Mouse (Mus musculus): Measurements from ENCODE around the gene Slc23a2. TPM values are rescaled to one million over a fixed set of nuclear protein-coding genes. Genes with fewer than 3 reads are reported as not detected.

The Slc23a2 gene
- polyA plus RNA-seq, 1 experiment from 2014 or later, result 9.7 TPM

- no peaks in the 10 kb centered on the region for H3K9me3 ChIP-seq (ENCODE audit: control insufficient read depth, low read length)
- DNase-seq (ENCODE audit: low spot score), result no peak
- H3K27me3 ChIP-seq (ENCODE audit: control insufficient read depth, insufficient read depth, low read length), result peaks cover 2% of the 10 kb centered on the region; the same call in 1 of the 2 replicates
- no peak overlapping the region for H3K4me2 ChIP-seq (ENCODE audit: low read depth, severe bottlenecking)
- 86% methylated on average over 8 of the region's 8 CpGs for WGBS
- H3K4me1 ChIP-seq (ENCODE audit: control insufficient read depth, insufficient read depth, low read length), result no peaks in the 10 kb centered on the region
- no peak overlapping the region for H3K9ac ChIP-seq (ENCODE audit: low read length)
- ATAC-seq (ENCODE audit: insufficient number of reproducible peaks, low FRiP score, low TSS enrichment, low read depth), result no peak
- H3K36me3 ChIP-seq (ENCODE audit: control insufficient read depth, insufficient read depth, low read length), result no peaks in the 10 kb centered on the region
- H3K4me3 ChIP-seq (ENCODE audit: low read depth, low read length), result no peak overlapping the region
- H3K27ac ChIP-seq (replicated peaks; ENCODE audit: low read depth, low read length), result no peak overlapping the region
These were observed 122.3 kb downstream of the Slc23a2 start for GRCm38 (mm10) chr2:132022621-132023020.

GRCm38 (mm10) chr2:132021616-132022015, 123.3 kb downstream of the Slc23a2 start:
- H3K9ac ChIP-seq (ENCODE audit: low read length), result no peak overlapping the region

GRCm38 (mm10) chr2:132020991-132021541, 123.8 kb downstream of the Slc23a2 start:
- no peaks in the 10 kb centered on the region for H3K9me3 ChIP-seq (ENCODE audit: control insufficient read depth, low read length)
- DNase-seq (ENCODE audit: low spot score), result no peak
- H3K9ac ChIP-seq (ENCODE audit: low read length), result no peak overlapping the region
- H3K4me2 ChIP-seq (ENCODE audit: low read depth, severe bottlenecking), result no peak overlapping the region
- no peaks in the 10 kb centered on the region for H3K4me1 ChIP-seq (ENCODE audit: control insufficient read depth, insufficient read depth, low read length)
- H3K27me3 ChIP-seq (ENCODE audit: control insufficient read depth, insufficient read depth, low read length), result no peaks in the 10 kb centered on the region
- 50% methylated on average over 5 of the region's 5 CpGs for WGBS
- ATAC-seq (ENCODE audit: insufficient number of reproducible peaks, low FRiP score, low TSS enrichment, low read depth), result no peak
- no peak overlapping the region for H3K4me3 ChIP-seq (ENCODE audit: low read depth, low read length)
- H3K27ac ChIP-seq (replicated peaks; ENCODE audit: low read depth, low read length), result no peak overlapping the region
- H3K36me3 ChIP-seq (ENCODE audit: control insufficient read depth, insufficient read depth, low read length), result no peaks in the 10 kb centered on the region

More at GRCm38 (mm10) chr2:132021616-132022015, 123.3 kb downstream of the Slc23a2 start:
- Histone ChIP-seq H3K4me2 (ENCODE audit: low read depth, severe bottlenecking) (no peak overlapping the region), H3K4me1 (ENCODE audit: control insufficient read depth, insufficient read depth, low read length) (no peaks in the 10 kb centered on the region), H3K36me3 (ENCODE audit: control insufficient read depth, insufficient read depth, low read length) (no peaks in the 10 kb centered on the region), H3K27me3 (ENCODE audit: control insufficient read depth, insufficient read depth, low read length) (no peaks in the 10 kb centered on the region), H3K9me3 (ENCODE audit: control insufficient read depth, low read length) (no peaks in the 10 kb centered on the region), H3K27ac (replicated peaks; ENCODE audit: low read depth, low read length) (no peak overlapping the region), H3K4me3 (ENCODE audit: low read depth, low read length) (no peak overlapping the region)
- DNase-seq (ENCODE audit: low spot score) (no peak), ATAC-seq (ENCODE audit: insufficient number of reproducible peaks, low FRiP score, low TSS enrichment, low read depth) (no peak)
- WGBS, result 85% methylated on average over 4 of the region's 4 CpGs

- Histone ChIP-seq H3K4me2 (ENCODE audit: low read depth, severe bottlenecking) (no peak overlapping the region), H3K4me3 (ENCODE audit: low read depth, low read length) (no peak overlapping the region), H3K27ac (replicated peaks; ENCODE audit: low read depth, low read length) (no peak overlapping the region), H3K4me1 (ENCODE audit: control insufficient read depth, insufficient read depth, low read length) (no peaks in the 10 kb centered on the region), H3K36me3 (ENCODE audit: control insufficient read depth, insufficient read depth, low read length) (no peaks in the 10 kb centered on the region), H3K9me3 (ENCODE audit: control insufficient read depth, low read length) (no peaks in the 10 kb centered on the region), H3K27me3 (ENCODE audit: control insufficient read depth, insufficient read depth, low read length) (no peaks in the 10 kb centered on the region), H3K9ac (ENCODE audit: low read length) (no peak overlapping the region)
- ATAC-seq (ENCODE audit: insufficient number of reproducible peaks, low FRiP score, low TSS enrichment, low read depth), result no peak
- 52% methylated on average over 7 of the region's 7 CpGs for WGBS
- no peak for DNase-seq (ENCODE audit: low spot score)
These were observed 124.5 kb downstream of the Slc23a2 start for GRCm38 (mm10) chr2:132020420-132020819.

GRCm38 (mm10) chr2:132019372-132019811, 125.5 kb downstream of the Slc23a2 start:
- ATAC-seq (ENCODE audit: insufficient number of reproducible peaks, low FRiP score, low TSS enrichment, low read depth) (no peak), DNase-seq (ENCODE audit: low spot score) (no peak)
- H3K27ac ChIP-seq (replicated peaks; ENCODE audit: low read depth, low read length), result no peak overlapping the region
- no peaks in the 10 kb centered on the region for H3K4me1 ChIP-seq (ENCODE audit: control insufficient read depth, insufficient read depth, low read length)
- no peaks in the 10 kb centered on the region for H3K9me3 ChIP-seq (ENCODE audit: control insufficient read depth, low read length)
- H3K9ac ChIP-seq (ENCODE audit: low read length), result no peak overlapping the region
- H3K4me2 ChIP-seq (ENCODE audit: low read depth, severe bottlenecking), result no peak overlapping the region
- no peaks in the 10 kb centered on the region for H3K36me3 ChIP-seq (ENCODE audit: control insufficient read depth, insufficient read depth, low read length)
- no peak overlapping the region for H3K4me3 ChIP-seq (ENCODE audit: low read depth, low read length)
- H3K27me3 ChIP-seq (ENCODE audit: control insufficient read depth, insufficient read depth, low read length), result no peaks in the 10 kb centered on the region
- 85% methylated on average over 3 of the region's 3 CpGs for WGBS

GRCm38 (mm10) chr2:132018156-132018555, 126.8 kb downstream of the Slc23a2 start:
- H3K4me2 ChIP-seq (ENCODE audit: low read depth, severe bottlenecking), result no peak overlapping the region
- H3K27me3 ChIP-seq (ENCODE audit: control insufficient read depth, insufficient read depth, low read length), result no peaks in the 10 kb centered on the region
- H3K36me3 ChIP-seq (ENCODE audit: control insufficient read depth, insufficient read depth, low read length), result no peaks in the 10 kb centered on the region
- H3K4me3 ChIP-seq (ENCODE audit: low read depth, low read length), result no peak overlapping the region
- H3K9me3 ChIP-seq (ENCODE audit: control insufficient read depth, low read length), result no peaks in the 10 kb centered on the region
- WGBS, result 65% methylated on average over 4 of the region's 4 CpGs
- H3K9ac ChIP-seq (ENCODE audit: low read length), result no peak overlapping the region
- no peak overlapping the region for H3K27ac ChIP-seq (replicated peaks; ENCODE audit: low read depth, low read length)
- ATAC-seq (ENCODE audit: insufficient number of reproducible peaks, low FRiP score, low TSS enrichment, low read depth) (no peak), DNase-seq (ENCODE audit: low spot score) (no peak)
- no peaks in the 10 kb centered on the region for H3K4me1 ChIP-seq (ENCODE audit: control insufficient read depth, insufficient read depth, low read length)

- H3K9ac ChIP-seq (ENCODE audit: low read length), result no peak overlapping the region
- H3K27ac ChIP-seq (replicated peaks; ENCODE audit: low read depth, low read length), result no peak overlapping the region
- no peaks in the 10 kb centered on the region for H3K9me3 ChIP-seq (ENCODE audit: control insufficient read depth, low read length)
- H3K4me3 ChIP-seq (ENCODE audit: low read depth, low read length), result no peak overlapping the region
- H3K4me1 ChIP-seq (ENCODE audit: control insufficient read depth, insufficient read depth, low read length), result no peaks in the 10 kb centered on the region
- H3K36me3 ChIP-seq (ENCODE audit: control insufficient read depth, insufficient read depth, low read length), result no peaks in the 10 kb centered on the region
- ATAC-seq (ENCODE audit: insufficient number of reproducible peaks, low FRiP score, low TSS enrichment, low read depth) (no peak), DNase-seq (ENCODE audit: low spot score) (no peak)
- no peak overlapping the region for H3K4me2 ChIP-seq (ENCODE audit: low read depth, severe bottlenecking)
- H3K27me3 ChIP-seq (ENCODE audit: control insufficient read depth, insufficient read depth, low read length), result no peaks in the 10 kb centered on the region
- 25% methylated on average over 7 of the region's 7 CpGs for WGBS
These were observed 127.3 kb downstream of the Slc23a2 start for GRCm38 (mm10) chr2:132017611-132018010.

- ATAC-seq (ENCODE audit: insufficient number of reproducible peaks, low FRiP score, low TSS enrichment, low read depth), result no peak
- no peaks in the 10 kb centered on the region for H3K27me3 ChIP-seq (ENCODE audit: control insufficient read depth, insufficient read depth, low read length)
- no peak overlapping the region for H3K9ac ChIP-seq (ENCODE audit: low read length)
- H3K27ac ChIP-seq (replicated peaks; ENCODE audit: low read depth, low read length), result no peak overlapping the region
- no peak overlapping the region for H3K4me2 ChIP-seq (ENCODE audit: low read depth, severe bottlenecking)
- H3K9me3 ChIP-seq (ENCODE audit: control insufficient read depth, low read length), result no peaks in the 10 kb centered on the region
- H3K4me3 ChIP-seq (ENCODE audit: low read depth, low read length), result no peak overlapping the region
- WGBS, result 95% methylated on average over 1 of the region's 1 CpGs
- no peak for DNase-seq (ENCODE audit: low spot score)
- no peaks in the 10 kb centered on the region for H3K36me3 ChIP-seq (ENCODE audit: control insufficient read depth, insufficient read depth, low read length)
- no peaks in the 10 kb centered on the region for H3K4me1 ChIP-seq (ENCODE audit: control insufficient read depth, insufficient read depth, low read length)
These were observed 128.9 kb downstream of the Slc23a2 start for GRCm38 (mm10) chr2:132016034-132016433.

- no peaks in the 10 kb centered on the region for H3K36me3 ChIP-seq (ENCODE audit: control insufficient read depth, insufficient read depth, low read length)
- H3K4me3 ChIP-seq (ENCODE audit: low read depth, low read length), result no peak overlapping the region
- 85% methylated on average over 4 of the region's 4 CpGs for WGBS
- peaks cover 5% of the 10 kb centered on the region; the same call in 1 of the 2 replicates for H3K4me1 ChIP-seq (ENCODE audit: control insufficient read depth, insufficient read depth, low read length)
- no peak for DNase-seq (ENCODE audit: low spot score)
- H3K27me3 ChIP-seq (ENCODE audit: control insufficient read depth, insufficient read depth, low read length), result no peaks in the 10 kb centered on the region
- no peak overlapping the region for H3K9ac ChIP-seq (ENCODE audit: low read length)
- no peak for ATAC-seq (ENCODE audit: insufficient number of reproducible peaks, low FRiP score, low TSS enrichment, low read depth)
- no peaks in the 10 kb centered on the region for H3K9me3 ChIP-seq (ENCODE audit: control insufficient read depth, low read length)
- no peak overlapping the region for H3K4me2 ChIP-seq (ENCODE audit: low read depth, severe bottlenecking)
- H3K27ac ChIP-seq (replicated peaks; ENCODE audit: low read depth, low read length), result no peak overlapping the region
These were observed 131.8 kb downstream of the Slc23a2 start for GRCm38 (mm10) chr2:132013152-132013551.
